Mouse (Mus musculus) testis, adult 2 months (tissue): Measurements from ENCODE around the gene Myocd.

Experiments used
- CTCF ChIP-seq: fragments of 200-500 bp; IDR thresholded peaks from 2 replicates; pipeline ENCODE4 v1.5.1; 2012; ENCODE audit warnings: low read depth, mild to moderate bottlenecking, inconsistent platforms, low read length, moderate library complexity; ENCODE audit not compliant: control insufficient read depth, insufficient read depth, insufficient replicate concordance
- POLR2A ChIP-seq: fragments of 200-500 bp; IDR thresholded peaks from 2 replicates; pipeline ENCODE4 v1.6.1; 2012; ENCODE audit warnings: low read depth, mild to moderate bottlenecking, inconsistent platforms, low read length, moderate library complexity; ENCODE audit not compliant: control insufficient read depth

DNA sequence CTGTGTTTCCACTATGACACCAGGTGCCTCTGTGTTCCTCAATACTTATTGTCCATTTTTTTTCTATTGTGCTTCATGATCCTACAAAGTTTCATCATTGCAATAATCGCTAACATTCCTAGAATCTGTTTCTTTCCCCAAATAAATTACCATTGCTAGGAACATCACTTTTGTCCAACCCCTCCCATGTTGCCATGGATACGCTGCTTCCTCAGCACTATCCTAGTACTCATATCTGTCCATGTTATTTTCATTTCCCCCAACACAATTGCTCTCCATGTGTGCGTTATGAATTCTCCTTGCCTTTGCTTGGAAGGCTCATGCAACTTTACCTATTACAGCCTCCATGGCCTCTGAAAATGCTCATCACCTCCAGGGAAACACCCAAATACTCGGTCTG, 19.4 kb downstream of the Myocd start:
- TF ChIP-seq CTCF (no peak), POLR2A (no peak)
